ENCODE assay signal across 23 mouse cellular contexts in genomic region chr8:10234516-10234915, GRCm38 (mm10).
DNase-seq lines count a peak whose midpoint lies in the region; ATAC-seq and TF ChIP-seq lines count a peak whose summit lies in the region.
"Had no signal": no experiment of that assay in that cellular context is flagged by ENCODE, and none has a peak within 500 bp of the region (broad histone marks: within the 10 kb centered on the region; RNA-seq: fewer than 3 reads in every experiment).

No protein-coding gene starts in this region.

- H3K4me2 ChIP-seq in forebrain, embryonic 15.5 days (replicated peaks), result no peak overlapping the region
- no peak overlapping the region for H3K4me2 ChIP-seq in forebrain, embryonic 14.5 days (ENCODE audit: low read length)
- no peak overlapping the region for H3K4me2 ChIP-seq in forebrain, postnatal 0 days (ENCODE audit: low read depth)
- H3K4me2 ChIP-seq in forebrain, embryonic 11.5 days (ENCODE audit: low read depth, low read length, severe bottlenecking), result no peak overlapping the region
- H3K4me2 ChIP-seq: embryonic facial prominence, embryonic 12.5 days; forebrain, embryonic 13.5 days had no signal

- H3K9ac ChIP-seq in forebrain, embryonic 15.5 days (replicated peaks), result no peak overlapping the region
- no peak overlapping the region for H3K9ac ChIP-seq in forebrain, embryonic 14.5 days (ENCODE audit: low read length)
- H3K9ac ChIP-seq in forebrain, postnatal 0 days, result no peak overlapping the region
- no peak overlapping the region for H3K9ac ChIP-seq in forebrain, embryonic 11.5 days (ENCODE audit: low read length)
- H3K9ac ChIP-seq: embryonic facial prominence, embryonic 12.5 days; forebrain, embryonic 13.5 days had no signal

- H3K4me1 ChIP-seq in forebrain, embryonic 15.5 days, result no peaks in the 10 kb centered on the region
- no peaks in the 10 kb centered on the region for H3K4me1 ChIP-seq in forebrain, embryonic 14.5 days (ENCODE audit: control insufficient read depth, insufficient read depth, low read length)
- no peaks in the 10 kb centered on the region; the same call in 1 of the 2 replicates for H3K4me1 ChIP-seq in forebrain, postnatal 0 days (ENCODE audit: insufficient read depth)
- H3K4me1 ChIP-seq in forebrain, embryonic 11.5 days (replicated peaks; ENCODE audit: control insufficient read depth, insufficient read depth, low read length), result no peaks in the 10 kb centered on the region
- H3K4me1 ChIP-seq: embryonic facial prominence, embryonic 10.5 days; embryonic facial prominence, embryonic 12.5 days; forebrain, embryonic 13.5 days had no signal

- peak overlapping the region; percentile 38; the same call in 1 of the 2 replicates for H3K27ac ChIP-seq in forebrain, embryonic 15.5 days (replicated peaks)
- H3K27ac ChIP-seq in forebrain, embryonic 14.5 days (ENCODE audit: low read depth, low read length), result no peak overlapping the region
- H3K27ac ChIP-seq in forebrain, postnatal 0 days (ENCODE audit: low read depth, low read length), result peak overlapping the region; percentile 60
- no peak overlapping the region for H3K27ac ChIP-seq in forebrain, embryonic 11.5 days (ENCODE audit: low read depth, low read length)
- 0 out of 2 replicates have a peak overlapping the region, but pooled peaks have one; percentile 14 for H3K27ac ChIP-seq in layer of hippocampus, adult 2 months
- H3K27ac ChIP-seq: embryonic facial prominence, embryonic 10.5 days; embryonic facial prominence, embryonic 12.5 days; forebrain, embryonic 13.5 days had no signal

- no peaks in the 10 kb centered on the region for H3K27me3 ChIP-seq in forebrain, embryonic 15.5 days
- H3K27me3 ChIP-seq in forebrain, embryonic 14.5 days (replicated peaks; ENCODE audit: control insufficient read depth, insufficient read depth, low read length), result no peaks in the 10 kb centered on the region
- H3K27me3 ChIP-seq in forebrain, postnatal 0 days (ENCODE audit: insufficient read depth, low read length), result no peaks in the 10 kb centered on the region
- H3K27me3 ChIP-seq in forebrain, embryonic 11.5 days (ENCODE audit: control insufficient read depth, insufficient read depth, low read length), result no peaks in the 10 kb centered on the region
- H3K27me3 ChIP-seq: CH12.LX; embryonic facial prominence, embryonic 12.5 days; forebrain, embryonic 13.5 days had no signal

- no peak for DNase-seq in forebrain, embryonic 14.5 days (ENCODE audit: low spot score)
- no peak for DNase-seq in forebrain, postnatal 0 days
- no peak for DNase-seq in forebrain, embryonic 11.5 days (ENCODE audit: low spot score)
- no peak for DNase-seq in layer of hippocampus, adult 2 months (ENCODE audit: low spot score in 2 of 2)
- DNase-seq in layer of hippocampus, adult 9-11 months, result no peak
- DNase-seq: adrenal gland, adult 8-10 months; adrenal gland, postnatal 14 days; adrenal gland, postnatal 36 days; B cell, adult 2 months; cerebellum, adult 11-12 months; cerebellum, adult 2 months; cerebellum, adult 9-10 months; cerebellum, postnatal 10 days; cerebellum, postnatal 25 days had no signal

- no peaks in the 10 kb centered on the region for H3K9me3 ChIP-seq in forebrain, embryonic 15.5 days
- H3K9me3 ChIP-seq in forebrain, embryonic 14.5 days (replicated peaks; ENCODE audit: control insufficient read depth, low read length), result no peaks in the 10 kb centered on the region
- no peaks in the 10 kb centered on the region for H3K9me3 ChIP-seq in forebrain, postnatal 0 days (ENCODE audit: low read length)
- H3K9me3 ChIP-seq in forebrain, embryonic 11.5 days (ENCODE audit: control insufficient read depth, low read length), result no peaks in the 10 kb centered on the region
- H3K9me3 ChIP-seq: embryonic facial prominence, embryonic 10.5 days; embryonic facial prominence, embryonic 12.5 days; forebrain, embryonic 13.5 days; G1E had no signal

- no peak for ATAC-seq in forebrain, embryonic 15.5 days (replicated peaks)
- ATAC-seq in forebrain, embryonic 14.5 days, result no peak
- ATAC-seq in forebrain, postnatal 0 days, result peak; percentile 57
- no peak for ATAC-seq in forebrain, embryonic 11.5 days (replicated peaks; ENCODE audit: low FRiP score)
- ATAC-seq: activated CD4-positive, CD25-positive, alpha-beta regulatory T cell, adult 4 months; CD4-positive, CD25-positive, alpha-beta regulatory T cell, adult 4 months; forebrain, embryonic 13.5 days; Patski had no signal

- H3K4me3 ChIP-seq in forebrain, embryonic 15.5 days, result no peak overlapping the region
- H3K4me3 ChIP-seq in forebrain, embryonic 14.5 days (ENCODE audit: low read depth, low read length), result no peak overlapping the region
- H3K4me3 ChIP-seq in forebrain, postnatal 0 days (ENCODE audit: low read depth, low read length), result no peak overlapping the region
- H3K4me3 ChIP-seq in forebrain, embryonic 11.5 days (ENCODE audit: low read depth, low read length), result no peak overlapping the region
- H3K4me3 ChIP-seq in layer of hippocampus, adult 2 months, result no peak overlapping the region
- H3K4me3 ChIP-seq: embryonic facial prominence, embryonic 10.5 days; embryonic facial prominence, embryonic 12.5 days; forebrain, embryonic 13.5 days had no signal

- H3K36me3 ChIP-seq in forebrain, embryonic 15.5 days, result no peaks in the 10 kb centered on the region
- no peaks in the 10 kb centered on the region for H3K36me3 ChIP-seq in forebrain, embryonic 14.5 days (ENCODE audit: control insufficient read depth, insufficient read depth, low read length)
- no peaks in the 10 kb centered on the region for H3K36me3 ChIP-seq in forebrain, postnatal 0 days (ENCODE audit: insufficient read depth)
- H3K36me3 ChIP-seq in forebrain, embryonic 11.5 days (ENCODE audit: control insufficient read depth, insufficient read depth, low read length), result no peaks in the 10 kb centered on the region
- H3K36me3 ChIP-seq: embryonic facial prominence, embryonic 10.5 days; embryonic facial prominence, embryonic 12.5 days; G1E had no signal

- TF ChIP-seq CTCF in forebrain, postnatal 0 days (IDR thresholded peaks at IDR 0.05; ENCODE audit: low read depth), result no peak
- TF ChIP-seq CTCF in layer of hippocampus, adult 2 months (conservative IDR thresholded peaks at IDR 0.05), result no peak

- WGBS in forebrain, embryonic 15.5 days, result 77% methylated on average over 2 of the region's 2 CpGs
- 84% methylated on average over 2 of the region's 2 CpGs for WGBS in forebrain, embryonic 14.5 days
- 59% methylated on average over 2 of the region's 2 CpGs for WGBS in forebrain, postnatal 0 days
- 93% methylated on average over 2 of the region's 2 CpGs for WGBS in forebrain, embryonic 11.5 days

Comparison
In these comparisons a context has a peak if more than half of its experiments do, and no peak if none do; other contexts are left out.
1. H3K27ac ChIP-seq: peak in forebrain, embryonic 15.5 days (single experiment), forebrain, postnatal 0 days (single experiment) and layer of hippocampus, adult 2 months (single experiment); none in forebrain, embryonic 14.5 days (single experiment) and forebrain, embryonic 11.5 days (single experiment).